21 mouse cellular contexts compared by ENCODE assay signal in genomic region chr4:149905302-149905974, GRCm38 (mm10). TPM values are rescaled to one million over a fixed set of nuclear protein-coding genes. Genes with fewer than 3 reads are reported as not detected.
A peak's percentile ranks its signal among the peaks of the same experiment; 100 is the strongest.
DNase-seq lines count a peak whose midpoint lies in the region; ATAC-seq lines count a peak whose summit lies in the region.
"Had no signal": no experiment of that assay in that cellular context is flagged by ENCODE, and none has a peak within 500 bp of the region (broad histone marks: within the 10 kb centered on the region; RNA-seq: fewer than 3 reads in every experiment).

No protein-coding gene starts in this region.

- no peak overlapping the region for H3K27ac ChIP-seq in heart, embryonic 11.5 days (ENCODE audit: low read depth, low read length)
- H3K27ac ChIP-seq: embryonic facial prominence, embryonic 12.5 days; gastrocnemius, adult 2 months; heart, adult 2 months; heart, embryonic 10.5 days; hindbrain, embryonic 12.5 days; hindbrain, embryonic 15.5 days had no signal

- no peak for ATAC-seq in heart, embryonic 11.5 days (replicated peaks; ENCODE audit: insufficient number of reproducible peaks, low FRiP score, low TSS enrichment)
- ATAC-seq: forebrain, embryonic 14.5 days; forebrain, postnatal 0 days; intestine, postnatal 0 days had no signal

- no peak overlapping the region for H3K9ac ChIP-seq in heart, embryonic 11.5 days (ENCODE audit: low read depth, low read length)
- H3K9ac ChIP-seq: embryonic facial prominence, embryonic 12.5 days; embryonic facial prominence, embryonic 15.5 days; forebrain, postnatal 0 days; hindbrain, embryonic 12.5 days; hindbrain, embryonic 15.5 days had no signal

- DNase-seq in adrenal gland, adult 2 months = peak; percentile 41
- no peak for DNase-seq in adrenal gland, adult 8-10 months
- peak; percentile 90 for DNase-seq in heart, adult 11 months
- peak; percentile 20 for DNase-seq in R1 (ENCODE audit: low read depth, low spot score)
- no peak for DNase-seq in thymus, postnatal 0 days (ENCODE audit: low spot score)
- DNase-seq: cerebellum, adult 18-20 months; cerebellum, adult 9-10 months; cerebellum, postnatal 14 days; forebrain, postnatal 0 days; gastrocnemius, adult 2 months; gastrocnemius, postnatal 14 days; heart, adult 2 months; kidney, adult 2 months had no signal

- WGBS in heart, embryonic 11.5 days (ENCODE audit: insufficient replicate concordance) = 82% methylated on average over 10 of the region's 10 CpGs

- 0 out of 2 replicates have a peak, but pooled peaks cover 2% of the 10 kb centered on the region for H3K27me3 ChIP-seq in heart, embryonic 11.5 days (ENCODE audit: control insufficient read depth, insufficient read depth, low read length)
- H3K27me3 ChIP-seq: embryonic facial prominence, embryonic 12.5 days; embryonic facial prominence, embryonic 15.5 days; hindbrain, embryonic 15.5 days had no signal

- no peak overlapping the region for H3K4me2 ChIP-seq in heart, embryonic 11.5 days
- H3K4me2 ChIP-seq: embryonic facial prominence, embryonic 12.5 days; embryonic facial prominence, embryonic 15.5 days; hindbrain, embryonic 12.5 days; hindbrain, embryonic 15.5 days had no signal

- H3K9me3 ChIP-seq in heart, embryonic 11.5 days (replicated peaks; ENCODE audit: control insufficient read depth, low read length) = no peaks in the 10 kb centered on the region
- H3K9me3 ChIP-seq: embryonic facial prominence, embryonic 12.5 days; embryonic facial prominence, embryonic 15.5 days; heart, embryonic 10.5 days; hindbrain, embryonic 12.5 days; hindbrain, embryonic 15.5 days had no signal

- peaks cover 19% of the 10 kb centered on the region for H3K4me1 ChIP-seq in heart, embryonic 11.5 days (ENCODE audit: control insufficient read depth, insufficient read depth, low read length)

- H3K4me3 ChIP-seq in heart, embryonic 11.5 days (ENCODE audit: low read depth, low read length) = no peak overlapping the region
- H3K4me3 ChIP-seq: embryonic facial prominence, embryonic 12.5 days; embryonic facial prominence, embryonic 15.5 days; gastrocnemius, adult 2 months; heart, adult 2 months; heart, embryonic 10.5 days; hindbrain, embryonic 12.5 days; hindbrain, embryonic 15.5 days had no signal

- H3K36me3 ChIP-seq in heart, embryonic 11.5 days (ENCODE audit: control insufficient read depth, insufficient read depth, low read length) = no peaks in the 10 kb centered on the region
- H3K36me3 ChIP-seq: hindbrain, embryonic 15.5 days had no signal

RNA-seq across cellular contexts. Expression of gene Spsb1, which starts 49.4 kb away (rescaled TPM):
- total RNA-seq in adrenal gland, adult 2 months (2021) = 10 to 100 TPM; 22.2 to 29.5 TPM
- 26.3 and 26.9 TPM in 2 replicates for polyA plus RNA-seq in adrenal gland, adult 2 months (2012; rRNA removed)
- 10 to 100 TPM; 17.0 to 29.8 (median 23.9) TPM for total RNA-seq in adrenal gland, adult 8-10 months (2022)
- polyA plus RNA-seq in heart, embryonic 11.5 days (2014; fragmentation: Nextera tagmentation; extraction: Ambion mirVana) = 4.7 and 5.6 TPM in 2 replicates
- polyA plus RNA-seq in thymus, postnatal 0 days (2015; fragmentation: Nextera tagmentation; extraction: Ambion mirVana) = 9.0 and 9.5 TPM in 2 replicates

Comparison
In these comparisons a context has a peak if more than half of its experiments do, and no peak if none do; other contexts are left out.
1. DNase-seq: peak in adrenal gland, adult 2 months (single experiment), heart, adult 11 months (single experiment) and R1 (single experiment); none in adrenal gland, adult 8-10 months (single experiment) and thymus, postnatal 0 days (single experiment).